Mouse (Mus musculus): ENCODE data around the gene Padi6.

Padi6 gene

GRCm38 (mm10) chr4:140747978-140748377 is 5.5 kb upstream of the Padi6 start:
- no peak for DNase-seq (ENCODE audit: low read depth)

GRCm38 (mm10) chr4:140744654-140745053 is 2.2 kb upstream of the Padi6 start:
- peak; percentile 53 for DNase-seq (ENCODE audit: low read depth)

DNA sequence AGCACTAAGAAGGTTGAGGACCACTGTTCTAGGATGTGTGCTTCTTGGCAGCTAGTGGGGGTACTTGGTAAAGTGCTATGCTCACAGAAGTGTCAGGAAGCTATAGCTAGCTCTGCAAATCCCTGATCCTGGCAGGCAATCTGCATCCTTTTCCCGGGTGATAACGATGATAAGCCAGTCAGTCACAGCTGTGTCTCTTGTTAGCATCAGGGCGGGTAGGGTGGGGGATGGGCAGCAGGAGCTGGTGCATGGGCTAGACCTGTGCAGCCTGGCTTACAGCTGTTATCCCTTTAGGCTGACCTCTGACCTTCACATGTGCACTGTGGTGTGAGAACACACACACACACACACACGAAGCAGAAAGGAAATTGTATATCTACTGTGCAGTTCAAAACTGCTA is 643 bp upstream of the Padi6 start:
- no peak for DNase-seq (ENCODE audit: low read depth)

DNA sequence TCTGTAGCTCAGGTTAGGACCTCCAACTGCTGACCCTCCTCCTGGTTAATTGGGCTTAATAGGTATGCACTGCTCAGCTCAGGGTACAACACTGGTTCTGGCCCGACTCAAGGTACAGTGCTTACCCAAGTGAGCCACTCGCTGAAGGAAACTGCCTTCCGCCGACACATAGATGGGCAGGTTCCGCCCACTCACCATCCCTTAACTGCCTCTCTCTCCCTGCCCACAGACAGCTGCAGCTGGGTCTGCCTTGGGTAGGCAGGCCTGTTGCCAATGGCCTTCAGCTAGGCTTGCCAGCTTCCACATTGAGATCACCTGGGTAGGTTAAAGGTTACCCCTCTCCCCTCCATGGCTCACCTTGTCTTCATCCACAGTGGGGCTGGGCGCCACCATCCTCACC is 1.0 kb downstream of the Padi6 start:
- DNase-seq (ENCODE audit: low read depth), result no peak

- DNase-seq (ENCODE audit: low read depth), result no peak
Measured at GRCm38 (mm10) chr4:140740655-140741054, 1.8 kb downstream of the Padi6 start.

- DNase-seq (ENCODE audit: low read depth), result no peak
Measured at GRCm38 (mm10) chr4:140732871-140733270, 9.6 kb downstream of the Padi6 start.

DNA sequence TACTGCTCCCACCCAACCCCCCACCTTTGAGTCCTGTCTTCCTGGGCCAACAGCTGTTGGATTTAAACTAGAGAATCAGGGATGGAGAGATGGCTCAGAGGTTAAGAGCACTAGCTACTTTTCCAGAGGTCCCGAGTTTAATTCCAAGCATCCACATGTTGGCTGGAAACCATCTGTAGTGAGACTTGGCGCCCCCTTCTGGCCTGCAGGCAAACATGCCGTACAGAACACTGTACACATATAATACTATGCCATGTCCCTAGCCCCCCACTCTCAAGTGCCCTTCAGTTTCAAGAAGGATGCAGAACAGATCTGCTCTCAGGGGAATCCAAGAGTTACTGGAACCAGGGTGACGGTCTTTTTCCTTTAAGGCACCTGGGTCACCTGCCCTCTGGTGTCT is 10.8 kb downstream of the Padi6 start:
- no peak for DNase-seq (ENCODE audit: low read depth)

DNA sequence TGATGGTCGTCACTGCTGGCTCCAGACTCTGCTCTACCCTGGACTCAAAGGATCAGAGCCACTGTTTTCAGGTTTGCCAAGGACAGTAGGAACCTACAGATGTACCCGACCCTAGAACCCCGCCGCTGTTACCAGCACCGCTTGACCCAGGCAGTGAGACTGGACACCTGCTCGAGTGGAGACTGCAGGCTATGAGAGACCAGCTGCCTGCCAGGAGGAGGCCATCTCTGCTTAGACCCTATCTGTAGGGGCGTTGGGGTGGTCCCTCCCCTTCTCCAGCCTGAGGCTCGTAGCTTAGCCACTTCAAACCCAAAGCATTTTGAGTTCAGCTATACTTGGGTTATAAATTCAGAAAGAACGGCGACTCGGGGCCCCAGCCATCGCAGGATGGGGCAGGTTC is 15.5 kb downstream of the Padi6 start:
- no peak for DNase-seq (ENCODE audit: low read depth)

GRCm38 (mm10) chr4:140724739-140725138 is 17.7 kb downstream of the Padi6 start:
- DNase-seq (ENCODE audit: low read depth), result no peak

DNA sequence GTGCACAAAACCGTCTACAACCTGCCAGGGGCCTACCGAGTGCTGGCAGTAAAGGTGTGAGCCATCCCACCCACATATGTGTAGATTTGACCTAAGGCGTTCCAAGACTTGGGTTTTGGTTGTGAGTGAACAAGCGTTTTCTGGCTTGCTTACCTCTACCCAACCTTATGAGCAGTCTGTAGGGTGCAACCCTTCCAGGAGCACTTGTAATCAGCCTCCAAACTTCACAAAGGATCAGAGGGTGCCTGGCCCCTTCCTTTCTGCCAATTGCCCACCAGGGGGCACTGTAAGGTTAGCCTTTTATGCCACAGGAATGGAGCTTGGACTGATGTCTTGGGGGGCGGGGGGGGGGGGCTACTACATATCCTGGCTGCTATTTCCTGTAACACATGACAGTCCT is 18.6 kb downstream of the Padi6 start:
- peak; percentile 71 for DNase-seq (ENCODE audit: low read depth)

DNA sequence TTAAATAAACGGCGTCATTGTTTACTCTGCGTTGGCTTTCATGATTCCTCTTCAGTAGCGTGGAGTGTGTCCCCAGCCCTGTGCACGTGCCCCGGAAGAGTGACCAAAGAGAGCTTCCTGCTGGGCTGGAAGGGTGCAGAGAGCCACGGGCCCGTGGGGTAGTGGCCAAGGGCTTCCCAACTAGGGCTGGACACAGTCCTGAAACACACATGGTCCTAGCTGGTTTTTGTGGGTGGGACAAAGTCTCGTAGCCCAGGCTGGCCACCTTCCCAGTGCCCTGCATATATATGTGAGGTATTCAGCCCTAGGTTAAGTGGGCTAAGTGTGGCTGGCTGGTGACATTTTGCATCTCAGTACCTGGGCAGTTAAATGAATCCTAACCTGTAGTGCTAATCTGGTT is 19.3 kb downstream of the Padi6 start:
- DNase-seq (ENCODE audit: low read depth), result no peak

- no peak for DNase-seq (ENCODE audit: low read depth)
Measured at GRCm38 (mm10) chr4:140722710-140723109, 19.7 kb downstream of the Padi6 start.

DNA sequence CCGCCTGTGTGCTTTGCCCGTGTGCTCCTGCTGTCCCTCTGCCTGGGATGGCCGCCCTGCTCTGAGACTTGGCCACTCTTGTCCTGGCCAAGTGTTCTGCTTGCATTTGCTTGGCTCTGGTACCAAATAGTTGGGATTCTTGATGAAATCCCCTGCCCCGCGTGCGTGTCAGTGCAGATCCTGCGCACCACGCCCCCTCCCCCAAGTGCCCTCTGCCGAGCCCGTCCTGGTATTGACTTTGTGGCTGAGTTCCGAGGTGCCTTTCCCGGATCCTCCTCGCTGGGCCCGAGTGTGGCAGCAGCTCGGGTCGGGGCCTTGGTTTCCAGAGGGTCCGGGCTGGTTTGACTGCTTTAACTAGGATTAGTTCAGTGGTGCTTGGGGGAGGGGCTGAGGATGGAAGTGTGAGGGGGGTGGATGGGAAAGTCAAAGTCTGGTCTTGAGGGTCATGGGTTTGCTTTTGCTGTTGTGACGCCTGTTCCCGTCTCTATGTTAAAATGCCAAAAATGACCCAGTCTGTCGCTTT is 20.4 kb downstream of the Padi6 start:
- DNase-seq (ENCODE audit: low read depth), result no peak

DNA sequence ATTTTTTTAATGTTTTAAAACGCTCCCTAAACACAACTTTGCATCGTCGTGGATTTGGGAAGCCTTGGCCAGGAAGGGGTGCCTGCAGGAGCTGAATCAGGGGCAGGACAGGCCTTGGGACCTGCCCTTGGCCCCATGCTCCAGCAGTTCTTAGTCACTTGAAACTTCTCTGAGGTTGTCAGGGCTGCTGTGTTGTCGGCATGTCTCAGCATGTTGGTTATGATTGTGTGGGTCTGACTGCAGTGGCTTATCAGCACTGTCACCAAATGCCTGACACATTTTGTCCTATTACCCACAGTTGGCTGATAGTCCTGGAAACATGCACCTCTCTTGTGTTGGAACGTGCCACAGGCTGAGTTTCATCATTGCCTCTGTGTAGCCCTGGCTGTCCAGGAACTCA is 22.4 kb downstream of the Padi6 start:
- no peak for DNase-seq (ENCODE audit: low read depth)

DNA sequence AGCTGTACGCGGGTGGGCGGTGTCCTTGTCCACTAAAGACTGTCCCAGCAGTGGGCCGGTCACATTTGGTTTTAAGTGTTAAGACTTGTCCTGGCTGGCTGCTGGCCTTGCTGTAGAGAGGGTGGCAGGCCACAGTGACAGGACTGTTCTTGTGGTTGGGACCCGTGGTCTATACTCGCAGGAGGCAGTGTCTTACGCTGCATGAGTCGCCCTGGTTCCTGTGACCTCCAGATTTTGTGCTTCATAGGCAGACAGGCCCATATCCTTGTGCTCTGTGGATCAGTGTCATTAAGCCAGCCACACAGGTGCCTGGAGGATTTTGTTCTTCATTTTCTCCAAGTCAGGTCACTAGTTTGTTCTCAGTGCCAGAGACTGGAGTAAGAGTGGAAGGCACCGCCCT is 24.0 kb downstream of the Padi6 start:
- DNase-seq (ENCODE audit: low read depth), result no peak

DNA sequence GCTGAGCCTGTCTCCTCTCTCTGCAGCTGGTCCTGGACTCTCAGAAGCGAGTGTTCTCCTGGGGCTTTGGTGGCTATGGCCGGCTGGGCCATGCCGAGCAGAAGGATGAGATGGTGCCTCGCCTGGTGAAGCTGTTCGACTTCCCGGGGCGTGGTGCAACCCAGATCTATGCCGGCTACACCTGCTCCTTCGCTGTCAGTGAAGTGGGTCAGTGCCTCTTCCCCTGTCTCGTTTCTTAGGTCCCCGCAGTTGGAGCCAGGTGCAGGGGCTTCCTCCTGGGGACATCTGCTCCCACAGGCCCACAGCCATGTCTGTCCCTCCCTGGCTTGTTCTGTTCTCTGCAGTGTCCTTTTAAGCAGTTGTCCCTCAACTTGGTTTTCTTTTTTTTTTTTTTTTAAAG is 25.4 kb downstream of the Padi6 start:
- DNase-seq (ENCODE audit: low read depth), result no peak

GRCm38 (mm10) chr4:140714586-140714985 is 27.9 kb downstream of the Padi6 start:
- DNase-seq (ENCODE audit: low read depth), result no peak

DNA sequence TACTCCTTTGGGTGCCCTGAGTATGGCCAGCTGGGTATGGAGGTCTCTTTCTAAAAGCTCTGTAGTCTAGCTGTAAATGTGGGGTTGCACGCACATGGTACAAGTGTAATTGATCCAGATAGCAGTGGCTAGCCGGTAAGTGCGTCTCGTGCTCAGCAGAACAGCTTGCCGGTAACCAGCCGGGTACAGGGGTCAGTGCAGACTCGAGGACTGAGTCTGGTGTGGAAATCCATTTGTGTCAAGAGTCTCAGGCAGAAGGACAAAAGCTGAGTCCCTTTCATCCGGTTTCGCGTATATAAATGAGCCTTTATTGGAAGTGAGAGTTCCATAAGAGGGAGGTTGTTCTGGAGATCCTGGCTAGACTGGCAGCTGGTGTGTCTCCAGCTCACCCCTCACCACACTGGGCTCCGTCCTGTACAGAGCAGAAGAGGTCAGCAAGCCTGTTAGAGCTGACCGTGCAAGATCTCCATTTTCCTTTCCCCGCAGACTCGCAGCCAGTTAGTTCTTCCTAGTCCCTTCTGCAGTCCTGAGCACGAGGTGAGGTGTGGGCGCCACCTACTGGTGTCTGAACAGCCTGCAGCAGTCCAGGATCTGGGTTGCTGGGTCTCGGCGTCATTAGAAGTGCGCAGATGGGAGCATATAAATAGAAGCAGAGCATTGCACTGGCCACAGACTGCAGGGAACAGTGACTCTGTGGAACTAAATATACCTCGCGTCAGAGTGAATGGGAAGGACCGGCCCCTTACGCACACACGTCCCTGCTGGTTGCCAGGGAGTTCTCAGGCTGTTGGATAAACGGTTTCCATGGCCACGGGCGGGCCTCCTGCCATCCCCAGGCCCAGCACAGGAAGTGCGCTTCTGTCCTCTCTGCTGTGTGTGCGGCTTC is 28.7 kb downstream of the Padi6 start:
- DNase-seq (ENCODE audit: low read depth), result peak; percentile 88

GRCm38 (mm10) chr4:140711360-140711759 is 31.1 kb downstream of the Padi6 start:
- DNase-seq (ENCODE audit: low read depth), result no peak

DNA sequence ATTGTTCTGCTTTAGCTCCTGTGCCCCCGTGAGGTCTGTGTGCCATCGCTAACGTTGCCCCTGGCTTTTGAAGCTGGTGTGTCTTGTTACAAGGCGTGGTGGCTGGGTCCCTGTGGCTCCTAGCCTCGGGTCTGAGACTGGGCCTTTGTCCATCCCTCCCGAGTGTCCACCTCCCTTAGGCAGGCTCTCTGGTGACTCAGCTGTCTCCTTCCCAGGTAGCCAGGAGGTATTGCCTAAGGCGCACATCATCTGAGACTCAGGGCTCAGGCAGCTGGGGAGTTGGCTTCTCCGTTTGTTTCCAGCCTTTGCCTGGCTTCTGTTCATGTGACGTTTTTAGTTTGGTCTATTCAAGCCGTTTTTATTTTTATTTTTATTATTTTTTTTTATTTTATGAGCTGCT is 31.7 kb downstream of the Padi6 start:
- no peak for DNase-seq (ENCODE audit: low read depth)

GRCm38 (mm10) chr4:140709617-140710016 is 32.8 kb downstream of the Padi6 start:
- no peak for DNase-seq (ENCODE audit: low read depth)

- DNase-seq (ENCODE audit: low read depth), result no peak
Measured at GRCm38 (mm10) chr4:140709111-140709510, 33.3 kb downstream of the Padi6 start.

GRCm38 (mm10) chr4:140708297-140708927 is 34.0 kb downstream of the Padi6 start:
- no peak for DNase-seq (ENCODE audit: low read depth)

Data from NIH3T3 (cell line).